Mouse (Mus musculus) G1E (cell line): ENCODE measurements around the gene Bscl2.

Experiments used
- CTCF ChIP-seq: IDR thresholded peaks from 2 replicates; pipeline ENCODE4 v1.5.1; 2012; ENCODE audit warnings: low read depth, low read length, inconsistent platforms, mixed read lengths
- GATA1 ChIP-seq: IDR thresholded peaks from 2 replicates; pipeline ENCODE4 v1.6.1; 2012; ENCODE audit warnings: borderline replicate concordance, low read length, inconsistent platforms, mixed read lengths
- GATA2 ChIP-seq: IDR thresholded peaks from 2 replicates; pipeline ENCODE4 v1.6.1; 2012; ENCODE audit warnings: low read depth, low read length, inconsistent platforms, borderline replicate concordance
- POLR2AphosphoS5 ChIP-seq: IDR thresholded peaks from 2 replicates; pipeline ENCODE4 v1.6.1; 2012; ENCODE audit warnings: low read depth, low read length, inconsistent platforms; ENCODE audit not compliant: insufficient replicate concordance
- TAL1 ChIP-seq: conservative IDR thresholded peaks from 2 replicates; pipeline ENCODE4 v1.6.1; 2012; ENCODE audit warnings: low read depth, low read length, inconsistent platforms, mixed read lengths

DNA sequence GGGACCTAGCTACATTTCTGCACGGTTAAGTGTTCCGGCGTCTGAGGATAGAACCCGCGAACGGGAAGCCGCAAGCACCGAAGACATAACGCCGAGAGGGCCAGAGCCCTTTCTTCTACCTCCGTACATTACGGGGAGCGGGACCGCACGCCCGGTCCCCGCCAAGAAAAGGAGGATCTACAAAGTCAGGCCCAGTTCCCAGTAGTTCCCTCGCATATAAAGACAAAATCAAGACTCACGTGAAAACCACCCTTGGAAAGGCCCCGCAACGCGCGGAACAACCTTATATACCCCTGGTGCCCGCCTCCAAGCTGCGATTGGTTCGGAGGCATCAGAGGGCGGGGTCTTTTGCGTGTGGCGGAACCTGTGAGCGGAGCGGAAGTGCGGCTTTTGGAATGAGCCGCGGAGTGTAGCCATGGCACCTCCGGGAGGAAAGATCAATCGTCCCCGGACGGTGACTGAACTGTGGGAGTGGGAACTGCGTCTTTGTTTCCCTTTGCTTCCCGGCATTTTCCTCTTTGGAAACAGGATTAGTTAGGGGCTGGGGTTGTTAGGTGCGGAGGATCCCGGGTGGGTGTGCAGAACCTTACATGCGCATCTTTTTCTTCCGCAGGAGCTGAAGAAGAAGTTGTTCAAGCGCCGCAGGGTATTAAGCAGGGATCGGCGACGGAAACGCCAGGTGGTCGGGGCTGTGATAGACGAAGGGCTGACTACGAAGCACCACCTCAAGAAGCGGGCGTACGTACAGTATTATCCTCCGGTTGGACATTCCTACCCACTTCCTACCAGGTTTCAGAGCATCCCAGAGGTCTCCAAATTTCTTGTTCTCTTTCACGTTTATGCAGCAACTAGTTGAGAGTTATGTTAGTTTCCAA, 51.5 kb downstream of the Bscl2 start, which contains the start of the genes 1810009A15Rik and Gm49416:
- TF ChIP-seq CTCF: no peak
- no peak for TF ChIP-seq TAL1
- no peak for TF ChIP-seq GATA1
- 0 out of 2 replicates have a peak, but pooled peaks have one; percentile 64 for TF ChIP-seq POLR2AphosphoS5
- TF ChIP-seq GATA2: no peak
